In the genomic region with DNA sequence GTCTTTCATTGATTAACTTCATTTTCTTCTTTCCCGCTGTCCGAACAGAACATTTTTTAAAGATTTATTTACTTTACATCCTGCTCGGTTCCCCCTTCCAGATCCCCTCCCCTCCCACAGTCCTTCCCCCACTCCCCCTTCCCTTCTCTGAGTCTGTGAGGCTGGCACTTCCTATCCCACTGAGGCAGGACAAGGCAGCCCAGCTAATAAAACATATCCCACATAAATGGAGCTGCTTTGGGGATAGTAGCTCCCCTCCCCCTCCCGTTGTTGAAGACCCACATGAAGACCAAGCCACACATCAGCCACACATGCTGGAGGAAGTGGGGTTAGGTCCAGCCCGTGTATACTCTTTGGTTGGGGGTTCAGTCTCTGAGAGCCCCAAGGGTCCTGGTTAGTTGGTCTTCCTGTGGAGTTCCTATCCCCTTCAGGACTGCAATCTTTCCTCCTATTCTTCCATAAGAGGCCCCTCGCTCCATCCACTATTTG, we compare ENCODE assay signal across 9 mouse cellular contexts. TPM values are rescaled to one million over a fixed set of nuclear protein-coding genes. Genes with fewer than 3 reads are reported as not detected.
A peak's percentile ranks its signal among the peaks of the same experiment; 100 is the strongest.
DNase-seq lines count a peak whose midpoint lies in the region; ATAC-seq lines count a peak whose summit lies in the region.
"Had no signal": no experiment of that assay in that cellular context is flagged by ENCODE, and none has a peak within 500 bp of the region (broad histone marks: within the 10 kb centered on the region; RNA-seq: fewer than 3 reads in every experiment).

No protein-coding gene starts in this region.

- H3K4me3 ChIP-seq in brown adipose tissue, adult 24 weeks (ENCODE audit: insufficient read depth, low read depth, low read length): peak overlapping the region; percentile 93
- H3K4me3 ChIP-seq in hindbrain, embryonic 11.5 days (ENCODE audit: low read depth, low read length): peak overlapping the region; percentile 86
- peak overlapping the region; percentile 33 for H3K4me3 ChIP-seq in macrophage (ENCODE audit: inconsistent target)

- no peak overlapping the region for H3K27ac ChIP-seq in brown adipose tissue, adult 24 weeks (replicated peaks; ENCODE audit: low read depth, low read length)
- H3K27ac ChIP-seq in hindbrain, embryonic 11.5 days (ENCODE audit: low read depth, low read length): peak overlapping the region; percentile 90
- no peak overlapping the region for H3K27ac ChIP-seq in macrophage

- H3K79me2 ChIP-seq in macrophage (ENCODE audit: inconsistent target): no peaks in the 10 kb centered on the region

- ATAC-seq in hindbrain, embryonic 11.5 days (ENCODE audit: low FRiP score): peak; percentile 38

- H3K36me3 ChIP-seq in hindbrain, embryonic 11.5 days (ENCODE audit: control insufficient read depth, insufficient read depth, low read length): no peaks in the 10 kb centered on the region
- H3K36me3 ChIP-seq in macrophage (ENCODE audit: inconsistent target): no peaks in the 10 kb centered on the region

- H3K9ac ChIP-seq in hindbrain, embryonic 11.5 days (ENCODE audit: low read depth, low read length): peak overlapping the region; percentile 68

- DNase-seq in heart, adult 11 months: peak; percentile 91
- no peak for DNase-seq in heart, adult 8-10 months (ENCODE audit: low spot score)
- DNase-seq in hindbrain, embryonic 11.5 days (ENCODE audit: low spot score): no peak
- DNase-seq in embryo, embryonic 10 days (ENCODE audit: low spot score): no peak
- no peak for DNase-seq in right cerebral cortex, postnatal 14 days
- no peak for DNase-seq in urinary bladder, adult 2 months (ENCODE audit: low spot score)

- 54% methylated on average over 6 of the region's 6 CpGs for WGBS in hindbrain, embryonic 11.5 days
- 59% methylated on average over 6 of the region's 6 CpGs for WGBS in macrophage (ENCODE audit: missing documents)

- no peaks in the 10 kb centered on the region; the same call in 1 of the 2 replicates for H3K4me1 ChIP-seq in brown adipose tissue, adult 24 weeks (ENCODE audit: control insufficient read depth, insufficient read depth, insufficient read length, low read length)
- H3K4me1 ChIP-seq in hindbrain, embryonic 11.5 days (replicated peaks; ENCODE audit: control insufficient read depth, insufficient read depth, low read length): no peaks in the 10 kb centered on the region

- H3K4me2 ChIP-seq in hindbrain, embryonic 11.5 days (replicated peaks; ENCODE audit: low read depth, low read length): peak overlapping the region; percentile 63

- no peaks in the 10 kb centered on the region for H3K27me3 ChIP-seq in hindbrain, embryonic 11.5 days (ENCODE audit: control insufficient read depth, insufficient read depth, low read length)
- H3K27me3 ChIP-seq: CH12.LX had no signal

- H3K9me3 ChIP-seq in hindbrain, embryonic 11.5 days (ENCODE audit: control insufficient read depth, low read length): no peaks in the 10 kb centered on the region

RNA-seq across cellular contexts. Expression of a gene that starts 0.8 kb away (rescaled TPM):
- total RNA-seq in heart, adult 8-10 months (2022): 10 to 100 TPM; 18.0 to 23.5 (median 20.3) TPM
- polyA plus RNA-seq in brown adipose tissue, adult 24 weeks (2012; ENCODE audit: insufficient read depth, insufficient read length, missing spikeins): 5.9 and 6.5 TPM in 2 replicates
- 34.4 and 37.6 TPM in 2 replicates for polyA plus RNA-seq in hindbrain, embryonic 11.5 days (2014; fragmentation: Nextera tagmentation; extraction: Ambion mirVana)
- 10 to 100 TPM in 11 of 26 experiments, 1 to 10 TPM in 15; 3.2 to 14.3 (median 9.3) TPM for total RNA-seq in macrophage (2018; cell fraction: chromatin; rRNA removed)
- total RNA-seq in macrophage (2018; cell fraction: cytosol; rRNA removed): 1 to 10 TPM; 1.3 to 3.0 (median 2.1) TPM
- total RNA-seq in macrophage (2018; cell fraction: nucleus; rRNA removed): 10 to 100 TPM in 1 of 26 experiments, 1 to 10 TPM in 25; 2.4 to 11.9 (median 5.6) TPM
- 1.9 to 2.2 TPM (median 2.1 TPM) in 3 replicates for polyA plus RNA-seq in macrophage (2018)
- 25.5 and 28.5 TPM in 2 replicates for polyA plus RNA-seq in urinary bladder, adult 2 months (2012; rRNA removed)

Comparison
In these comparisons a context has a peak if more than half of its experiments do, and no peak if none do; other contexts are left out.
1. H3K4me3 ChIP-seq: peak in every context shown above with its lines; median percentile 93 in brown adipose tissue, adult 24 weeks; 86 in hindbrain, embryonic 11.5 days; 33 in macrophage.